Mouse (Mus musculus) limb, embryonic 15.5 days (tissue): ENCODE measurements around the gene Grik5. TPM values are rescaled to one million over a fixed set of nuclear protein-coding genes. Genes with fewer than 3 reads are reported as not detected.

Source experiments
- ATAC-seq: fragments of 200-750 bp; cut with Nextera tagmentation; 2 replicates; pipeline ENCODE4 v1.8.0; 2017; ENCODE audit warnings: low read depth, moderate TSS enrichment; ENCODE audit not compliant: insufficient number of reproducible peaks, low FRiP score, low TSS enrichment
- H3K27ac ChIP-seq: fragments of 300-500 bp; sonication (generic); 2 replicates; pipeline ENCODE4 v1.5.1; 2015; ENCODE audit warnings: moderate library complexity, mild to moderate bottlenecking, inconsistent platforms
- H3K27me3 ChIP-seq: fragments of 300-500 bp; sonication (generic); 2 replicates; pipeline ENCODE4 v1.6.1; 2015; ENCODE audit warnings: inconsistent platforms
- H3K36me3 ChIP-seq: fragments of 300-500 bp; sonication (generic); 2 replicates; pipeline ENCODE4 v1.6.1; 2015; ENCODE audit warnings: inconsistent platforms
- H3K4me1 ChIP-seq: fragments of 300-500 bp; sonication (generic); 2 replicates; pipeline ENCODE4 v1.6.1; 2015; ENCODE audit warnings: inconsistent platforms
- H3K4me2 ChIP-seq: fragments of 300-500 bp; sonication (generic); 2 replicates; pipeline ENCODE4 v1.6.1; 2015; ENCODE audit warnings: mild to moderate bottlenecking, inconsistent platforms
- H3K4me3 ChIP-seq: fragments of 300-500 bp; sonication (generic); 2 replicates; pipeline ENCODE4 v1.5.1; 2015; ENCODE audit warnings: mild to moderate bottlenecking, inconsistent platforms
- H3K9ac ChIP-seq: fragments of 300-500 bp; sonication (generic); 2 replicates; pipeline ENCODE4 v1.6.1; 2015; ENCODE audit warnings: inconsistent platforms
- H3K9me3 ChIP-seq: fragments of 300-500 bp; sonication (generic); 2 replicates; pipeline ENCODE4 v1.6.1; 2016; ENCODE audit warnings: inconsistent platforms
- WGBS: fragments of 180-500 bp; shearing (Covaris S2); methylation state at CpG from one replicate; pipeline ENCODE4 v1.1.7; 2015; 5-methylcytosine and 5-hydroxymethylcytosine counted together
- polyA plus RNA-seq: library from polyadenylated mRNA; unstranded; fragments of >200 nt; fragmentation: Nextera tagmentation; extraction: Ambion mirVana; gene quantifications from 2 replicates; pipeline ENCODE4 v1.2.1, GENCODE M21; 2015

The Grik5 gene
- polyA plus RNA-seq, 1 experiment from 2014 or later, result 5.7 TPM

DNA sequence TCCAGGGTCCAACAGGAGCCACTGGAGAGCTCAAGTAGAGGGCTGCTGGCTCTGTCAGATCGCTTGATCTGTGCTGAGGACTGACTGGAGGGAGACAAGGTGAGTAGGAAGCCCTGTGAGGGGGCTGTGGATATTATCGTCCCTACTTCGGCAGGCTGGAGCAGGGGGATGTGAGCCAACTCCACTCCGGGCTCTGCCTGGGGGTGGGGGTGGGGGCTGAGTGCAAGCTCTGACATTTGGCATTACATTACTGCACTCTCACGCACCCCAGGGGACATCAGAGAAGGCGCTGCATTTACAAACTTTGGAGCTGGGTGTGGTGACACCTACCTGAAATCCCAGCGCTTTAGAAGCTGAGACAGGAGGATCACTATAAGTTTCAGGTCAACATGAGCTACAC is 60.6 kb downstream of the Grik5 start:
- no peak overlapping the region for H3K27ac ChIP-seq
- no peak overlapping the region for H3K4me3 ChIP-seq
- no peak for ATAC-seq
- WGBS, result 51% methylated on average over 7 of the region's 7 CpGs
- peaks cover 36% of the 10 kb centered on the region for H3K36me3 ChIP-seq
- H3K9ac ChIP-seq, result no peak overlapping the region
- peaks cover 65% of the 10 kb centered on the region for H3K27me3 ChIP-seq
- no peaks in the 10 kb centered on the region for H3K9me3 ChIP-seq
- no peak overlapping the region for H3K4me2 ChIP-seq
- peaks cover 20% of the 10 kb centered on the region for H3K4me1 ChIP-seq

DNA sequence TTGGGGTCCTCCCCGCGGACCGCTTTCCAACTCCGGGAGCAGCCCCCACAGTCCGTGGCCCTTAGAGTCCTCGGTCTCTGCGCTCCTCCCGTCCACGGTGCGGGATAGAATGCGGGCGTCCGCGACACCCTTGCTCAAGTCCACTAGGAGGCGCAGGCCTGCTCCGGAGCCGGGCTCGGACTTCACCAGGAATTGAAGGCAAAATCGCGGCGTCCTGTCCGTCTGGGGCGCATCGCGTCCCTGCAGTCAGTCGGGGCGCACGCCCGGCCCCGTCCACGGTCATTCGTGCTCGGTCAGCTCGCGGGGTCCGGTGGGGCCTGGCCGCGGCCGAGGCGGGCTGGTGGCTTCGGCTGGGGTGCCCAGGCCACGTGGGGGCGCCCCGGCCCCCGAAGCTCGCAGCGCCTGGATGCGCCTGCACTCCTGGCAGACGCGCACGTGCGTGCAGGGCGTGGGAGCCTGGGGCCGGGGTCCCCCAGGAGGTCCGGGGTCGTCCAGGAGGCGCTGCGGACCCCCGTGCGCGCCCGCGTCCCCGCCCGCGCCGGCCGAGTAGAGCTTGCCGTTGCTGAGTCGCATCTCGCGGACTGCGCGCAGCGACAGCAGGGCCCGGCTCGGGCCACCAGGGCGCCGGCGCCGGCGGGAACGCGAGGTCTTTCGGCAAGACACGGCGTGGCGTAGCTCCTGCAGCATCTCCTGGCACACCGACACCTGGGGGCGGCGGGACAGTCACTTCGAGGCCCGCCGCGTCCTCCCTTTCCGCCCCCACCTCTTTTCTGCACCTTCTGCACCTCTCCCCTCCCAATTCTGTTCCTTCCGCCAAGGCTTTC is 61.8 kb downstream of the Grik5 start:
- no peaks in the 10 kb centered on the region for H3K9me3 ChIP-seq
- no peak overlapping the region for H3K27ac ChIP-seq
- H3K4me1 ChIP-seq, result peaks cover 27% of the 10 kb centered on the region
- H3K27me3 ChIP-seq, result peaks cover 78% of the 10 kb centered on the region
- peak overlapping the region; percentile 63 for H3K4me2 ChIP-seq
- peak overlapping the region; percentile 34 for H3K4me3 ChIP-seq
- H3K9ac ChIP-seq, result no peak overlapping the region
- peaks cover 28% of the 10 kb centered on the region for H3K36me3 ChIP-seq
- no peak for ATAC-seq
- 3% methylated on average over 91 of the region's 97 CpGs for WGBS

DNA sequence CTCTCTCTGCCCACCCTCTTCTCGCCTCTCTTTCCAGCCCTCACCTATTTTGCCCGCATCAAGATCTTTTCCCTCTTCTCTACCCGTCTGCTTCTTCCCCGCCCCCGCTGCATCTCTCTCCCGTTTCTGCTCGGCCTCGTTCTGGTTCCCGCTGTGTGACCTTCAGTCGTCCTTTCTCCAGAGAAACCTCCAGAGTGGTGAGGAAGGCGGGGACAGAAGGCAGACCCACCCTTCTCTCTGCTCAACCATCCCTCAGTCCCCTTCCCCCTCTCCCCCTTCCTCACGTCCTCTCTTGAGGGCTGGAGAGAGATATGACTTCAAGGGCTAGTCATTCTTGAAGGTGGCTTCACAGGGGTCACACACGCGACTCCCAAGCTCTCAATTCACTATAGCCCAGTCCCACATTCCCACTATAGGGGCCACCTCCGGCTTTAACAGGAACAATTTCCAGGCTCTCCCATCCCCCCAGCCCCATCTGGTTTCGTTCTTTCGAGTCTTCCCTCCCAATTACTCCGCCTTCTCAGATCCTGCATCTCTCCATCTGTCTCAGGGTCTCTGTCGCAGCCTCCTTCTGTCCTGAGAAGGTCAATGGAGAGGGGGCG is 62.9 kb downstream of the Grik5 start:
- ATAC-seq, result no peak
- no peak overlapping the region for H3K9ac ChIP-seq
- WGBS, result 8% methylated on average over 20 of the region's 20 CpGs

DNA sequence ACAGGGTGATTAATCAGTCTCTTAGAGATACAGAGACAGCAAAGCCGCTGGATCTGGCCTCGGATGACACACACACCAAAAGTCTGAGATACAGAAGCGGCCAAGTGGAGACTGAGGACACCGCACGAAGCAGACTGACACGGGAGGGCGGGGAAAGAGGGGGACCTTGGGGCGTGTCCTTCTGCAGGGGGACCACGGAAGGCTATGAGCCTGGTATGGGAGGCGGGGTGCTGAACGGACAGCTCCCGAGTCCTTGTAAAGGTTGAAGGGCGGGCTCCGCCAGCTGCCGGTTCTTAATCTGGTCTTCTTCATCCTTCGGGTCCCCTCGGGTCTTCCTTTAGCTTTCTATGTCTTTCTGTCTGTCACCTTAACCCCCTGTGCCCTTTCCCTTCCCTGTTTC is 63.5 kb downstream of the Grik5 start:
- Histone ChIP-seq H3K9me3 (no peaks in the 10 kb centered on the region), H3K27ac (no peak overlapping the region), H3K4me1 (peaks cover 28% of the 10 kb centered on the region), H3K27me3 (peaks cover 92% of the 10 kb centered on the region), H3K36me3 (peaks cover 14% of the 10 kb centered on the region; the same call in 1 of the 2 replicates), H3K4me3 (no peak overlapping the region), H3K9ac (no peak overlapping the region), H3K4me2 (no peak overlapping the region)
- no peak for ATAC-seq
- 2% methylated on average over 17 of the region's 17 CpGs for WGBS

More for the DNA sequence above, 62.9 kb downstream of the Grik5 start:
- Histone ChIP-seq H3K27me3 (peaks cover 87% of the 10 kb centered on the region), H3K4me2 (no peak overlapping the region), H3K27ac (no peak overlapping the region), H3K4me3 (no peak overlapping the region; the same call in 1 of the 2 replicates), H3K36me3 (peaks cover 18% of the 10 kb centered on the region; the same call in 1 of the 2 replicates), H3K4me1 (peaks cover 28% of the 10 kb centered on the region), H3K9me3 (no peaks in the 10 kb centered on the region)

DNA sequence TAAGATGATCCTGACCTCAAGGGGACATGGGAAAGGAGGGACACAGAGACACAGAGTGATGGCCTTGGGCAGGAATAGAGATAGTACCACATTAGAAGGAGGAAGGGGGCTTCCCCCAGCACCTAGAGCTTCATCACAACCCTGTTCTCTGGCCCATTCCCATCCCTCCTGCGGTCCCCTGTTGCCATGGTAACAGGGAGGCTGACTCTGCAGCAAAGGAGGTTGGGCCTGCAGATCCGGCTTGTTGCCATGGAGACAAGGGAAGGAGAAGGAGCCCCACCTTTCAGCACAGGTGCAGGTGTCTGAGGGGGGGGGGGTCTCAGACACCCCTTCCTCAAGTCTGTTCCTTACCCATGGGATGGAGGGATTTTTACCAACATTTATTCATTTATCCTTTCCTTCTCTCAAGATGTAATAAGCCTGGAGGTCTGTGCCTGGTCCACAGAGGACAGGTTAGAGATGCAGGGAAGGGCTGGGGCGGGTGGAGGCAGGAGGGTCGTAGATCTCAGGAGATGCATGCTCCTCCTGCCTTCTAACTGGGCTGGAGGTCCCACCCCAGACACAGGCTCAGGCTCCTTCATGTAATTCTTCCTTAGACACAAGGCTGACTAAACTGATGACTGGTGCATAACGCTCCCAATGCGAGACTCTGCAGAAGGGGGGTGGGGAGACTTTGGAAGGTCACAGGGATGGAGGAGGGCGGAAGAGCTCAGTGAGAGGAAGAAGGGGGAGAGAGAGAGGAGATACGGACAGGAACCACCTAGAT is 64.4 kb downstream of the Grik5 start:
- H3K4me2 ChIP-seq, result no peak overlapping the region
- no peaks in the 10 kb centered on the region for H3K9me3 ChIP-seq
- H3K4me3 ChIP-seq, result no peak overlapping the region
- no peak overlapping the region for H3K27ac ChIP-seq
- ATAC-seq, result no peak
- H3K9ac ChIP-seq, result no peak overlapping the region
- WGBS, result 34% methylated on average over 8 of the region's 8 CpGs
- peaks cover 28% of the 10 kb centered on the region for H3K4me1 ChIP-seq
- H3K27me3 ChIP-seq, result peaks cover 97% of the 10 kb centered on the region
- peaks cover 6% of the 10 kb centered on the region; the same call in 1 of the 2 replicates for H3K36me3 ChIP-seq

DNA sequence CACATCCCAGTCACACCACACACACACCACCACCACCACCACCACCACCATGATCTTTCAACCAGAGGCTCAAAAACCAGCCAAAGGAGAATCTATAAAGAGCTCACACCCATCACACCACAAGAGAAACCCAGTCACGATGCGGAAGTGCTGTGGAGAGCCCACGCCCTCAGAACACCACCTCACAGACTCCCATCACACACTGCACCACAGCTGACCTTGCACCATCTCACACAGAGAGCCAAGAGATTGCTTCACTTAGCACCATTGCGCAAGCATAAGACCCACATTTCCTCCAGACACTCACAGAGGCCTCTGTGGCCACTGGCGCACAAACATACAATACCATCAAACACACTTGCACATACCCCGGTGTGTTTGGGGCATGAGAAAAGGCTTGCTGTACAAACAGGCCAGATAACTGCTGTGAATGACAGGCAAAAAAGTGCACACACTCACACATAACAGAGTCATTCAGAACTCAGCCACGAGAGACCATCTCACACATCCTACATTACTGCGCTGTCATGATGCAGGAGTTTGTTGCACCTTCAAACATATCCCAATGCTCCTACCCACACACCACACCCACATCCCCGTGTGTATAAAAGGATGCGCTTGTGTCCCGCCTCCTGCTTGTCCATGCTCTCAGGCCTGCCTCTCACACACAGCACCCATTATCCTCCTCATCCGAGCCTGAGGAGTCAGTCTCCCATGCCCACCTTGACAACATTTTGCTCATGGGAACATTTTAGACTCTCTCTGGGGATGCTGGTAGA is 65.4 kb downstream of the Grik5 start:
- 80% methylated on average over 12 of the region's 12 CpGs for WGBS
- no peak for ATAC-seq
- Histone ChIP-seq H3K9ac (no peak overlapping the region), H3K27me3 (peaks cover 92% of the 10 kb centered on the region), H3K27ac (no peak overlapping the region), H3K4me2 (no peak overlapping the region), H3K4me1 (peaks cover 28% of the 10 kb centered on the region), H3K4me3 (no peak overlapping the region), H3K9me3 (no peaks in the 10 kb centered on the region), H3K36me3 (no peaks in the 10 kb centered on the region)

DNA sequence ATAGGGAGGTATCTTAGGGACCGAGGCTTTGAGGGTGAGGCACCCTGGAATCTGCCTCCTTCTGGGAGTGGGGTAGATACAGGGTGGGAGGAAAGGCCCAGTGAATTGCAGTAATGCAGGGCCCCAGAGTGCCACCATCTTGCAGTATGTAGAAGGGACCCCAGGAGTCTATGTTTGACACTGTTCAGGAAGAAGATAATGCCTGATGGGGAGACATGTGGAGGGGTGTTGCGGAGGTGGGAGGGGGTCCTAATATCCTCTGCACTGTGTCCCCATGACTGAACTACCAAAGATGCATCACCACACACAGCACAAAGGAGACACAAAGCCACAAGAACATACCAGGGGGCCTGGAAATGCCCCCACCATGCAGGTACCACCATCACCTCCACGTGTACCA is 66.0 kb downstream of the Grik5 start:
- Histone ChIP-seq H3K27me3 (peaks cover 86% of the 10 kb centered on the region), H3K4me3 (peak overlapping the region; percentile 34), H3K9me3 (no peaks in the 10 kb centered on the region), H3K36me3 (no peaks in the 10 kb centered on the region), H3K9ac (no peak overlapping the region), H3K4me1 (peaks cover 28% of the 10 kb centered on the region), H3K4me2 (peak overlapping the region; percentile 57), H3K27ac (no peak overlapping the region)
- 58% methylated on average over 3 of the region's 3 CpGs for WGBS
- no peak for ATAC-seq

DNA sequence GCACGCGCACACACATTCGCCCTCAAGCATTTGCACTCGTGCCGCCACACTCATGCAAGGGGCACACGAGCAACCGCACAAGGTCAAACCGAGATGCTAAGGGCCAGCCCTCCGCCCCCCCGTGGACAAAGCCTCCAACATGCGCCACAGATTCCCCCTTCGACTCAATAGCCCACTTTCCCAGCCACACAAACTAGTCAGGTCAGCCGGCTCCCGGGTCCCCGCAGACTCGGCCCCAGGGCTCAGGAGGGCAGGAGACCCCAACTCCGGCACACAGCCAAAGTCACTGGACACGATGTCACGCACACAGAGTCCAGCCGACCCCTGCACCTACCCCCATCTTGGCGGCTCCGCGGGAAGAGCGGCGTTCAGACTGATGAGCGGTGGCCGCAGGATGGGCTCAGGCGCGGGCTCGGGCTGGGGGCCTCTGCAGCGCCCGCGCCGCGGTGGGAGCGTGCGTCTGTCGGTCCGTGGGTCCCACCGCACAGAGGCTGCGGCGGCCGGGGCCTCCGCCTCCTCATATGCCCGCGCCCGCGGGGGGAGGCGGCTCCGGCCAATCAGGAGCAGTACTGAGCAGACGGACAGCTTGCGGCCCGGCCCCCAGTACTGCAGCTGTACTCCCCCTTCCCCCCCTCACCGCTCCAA is 66.6 kb downstream of the Grik5 start, which contains the start of gene Atp1a3:
Gene Atp1a3 (minus strand): TSS at position 538 of the 645 bp plus-strand sequence.
- WGBS, result under 1% methylated on average over 53 of the region's 54 CpGs
- Histone ChIP-seq H3K27me3 (peaks cover 80% of the 10 kb centered on the region), H3K9me3 (no peaks in the 10 kb centered on the region), H3K36me3 (no peaks in the 10 kb centered on the region), H3K4me1 (peaks cover 25% of the 10 kb centered on the region), H3K4me3 (peak within 1 kb of the TSS; percentile 34), H3K4me2 (peak within 1 kb of the TSS; percentile 57), H3K9ac (0 out of 2 replicates have a peak within 1 kb of the TSS, but pooled peaks have one; percentile 17), H3K27ac (no peak within 1 kb of the TSS)
- ATAC-seq, result no peak

DNA sequence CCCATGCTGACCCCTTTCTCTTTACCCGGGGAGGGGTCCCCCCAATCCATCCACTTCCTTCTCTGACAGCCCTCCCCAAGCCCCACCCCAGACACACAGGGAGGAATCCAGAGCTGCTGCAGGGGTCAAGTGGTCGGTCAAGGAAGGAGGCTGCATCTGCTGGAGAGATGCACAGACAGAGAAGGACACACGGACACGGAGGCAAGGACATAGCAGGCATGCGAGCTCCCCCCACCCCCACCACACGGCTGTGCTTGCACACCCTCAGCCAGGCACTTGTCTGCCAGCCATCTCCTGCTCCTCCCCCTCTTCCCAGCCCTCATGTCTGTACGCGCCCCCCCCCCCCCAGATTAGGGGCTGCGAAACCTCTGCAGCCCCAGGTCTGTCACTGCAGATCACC is 67.3 kb downstream of the Grik5 start:
- H3K27ac ChIP-seq, result no peak overlapping the region
- H3K4me2 ChIP-seq, result no peak overlapping the region
- no peak overlapping the region for H3K9ac ChIP-seq
- WGBS, result 37% methylated on average over 9 of the region's 9 CpGs
- H3K36me3 ChIP-seq, result no peaks in the 10 kb centered on the region
- no peak overlapping the region for H3K4me3 ChIP-seq
- peaks cover 72% of the 10 kb centered on the region for H3K27me3 ChIP-seq
- ATAC-seq, result no peak
- no peaks in the 10 kb centered on the region for H3K9me3 ChIP-seq
- peaks cover 17% of the 10 kb centered on the region for H3K4me1 ChIP-seq

DNA sequence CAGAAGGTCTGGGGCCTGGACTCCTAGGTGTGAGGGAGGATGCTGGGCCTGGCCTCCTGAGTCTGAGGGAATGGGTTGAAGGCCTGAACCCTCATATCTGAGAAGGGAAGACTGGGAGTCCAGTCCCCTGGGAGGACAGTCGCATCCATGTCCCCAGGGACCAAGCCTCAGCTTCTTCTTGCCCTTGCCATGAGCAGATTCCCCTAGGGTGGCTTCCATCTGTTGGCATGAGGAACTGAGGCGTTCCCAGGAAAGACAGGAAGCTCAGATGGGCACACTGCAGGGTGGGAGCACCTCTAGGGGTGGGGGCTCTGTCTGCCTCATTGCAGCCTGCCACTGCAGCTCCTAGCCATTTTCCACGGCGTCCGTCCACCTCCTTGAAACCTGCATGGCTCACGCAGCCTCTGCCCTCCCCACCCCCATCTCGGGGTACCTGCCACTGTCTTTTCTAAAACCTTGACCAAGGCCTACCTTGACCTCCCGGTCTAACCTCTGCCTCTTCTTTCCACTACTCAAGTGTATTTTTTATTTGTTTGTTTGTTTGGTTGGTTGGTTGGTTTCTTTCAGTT is 68.2 kb downstream of the Grik5 start:
- Histone ChIP-seq H3K9ac (no peak overlapping the region), H3K27ac (no peak overlapping the region), H3K36me3 (no peaks in the 10 kb centered on the region), H3K4me1 (peaks cover 11% of the 10 kb centered on the region), H3K9me3 (no peaks in the 10 kb centered on the region), H3K27me3 (peaks cover 63% of the 10 kb centered on the region), H3K4me2 (no peak overlapping the region), H3K4me3 (no peak overlapping the region)
- WGBS, result 83% methylated on average over 8 of the region's 8 CpGs
- ATAC-seq, result no peak

DNA sequence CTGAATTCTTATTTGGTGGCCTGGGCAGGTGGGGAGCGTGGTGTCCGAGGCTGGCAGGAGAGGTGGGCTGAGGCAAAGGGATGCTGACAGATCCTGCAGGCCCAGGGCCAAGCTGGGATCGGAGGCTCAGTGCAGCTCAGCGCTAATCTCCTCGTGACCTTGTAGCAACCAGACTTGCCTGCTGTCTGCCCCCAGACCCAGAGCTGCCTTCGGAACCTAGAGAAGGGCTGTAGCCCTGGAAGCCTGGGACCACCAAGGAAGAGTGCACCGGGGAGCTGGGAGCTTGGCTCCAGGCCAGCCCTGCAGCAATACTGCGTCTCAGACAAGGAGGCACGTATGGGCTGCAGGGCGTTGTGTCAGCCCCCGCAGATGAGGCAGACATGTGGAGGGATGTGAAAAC is 68.9 kb downstream of the Grik5 start:
- Histone ChIP-seq H3K4me2 (no peak overlapping the region), H3K36me3 (no peaks in the 10 kb centered on the region), H3K4me3 (no peak overlapping the region), H3K27me3 (peaks cover 57% of the 10 kb centered on the region), H3K4me1 (peaks cover 8% of the 10 kb centered on the region), H3K9ac (no peak overlapping the region), H3K9me3 (no peaks in the 10 kb centered on the region), H3K27ac (no peak overlapping the region)
- ATAC-seq, result no peak
- WGBS, result 39% methylated on average over 11 of the region's 11 CpGs
